Mouse (Mus musculus): ENCODE results near the gene Ccdc162. TPM values are rescaled to one million over a fixed set of nuclear protein-coding genes. Genes with fewer than 3 reads are reported as not detected.

The Ccdc162 gene
- polyA plus RNA-seq, 1 experiment from 2014 or later, result 0.36 TPM

DNA sequence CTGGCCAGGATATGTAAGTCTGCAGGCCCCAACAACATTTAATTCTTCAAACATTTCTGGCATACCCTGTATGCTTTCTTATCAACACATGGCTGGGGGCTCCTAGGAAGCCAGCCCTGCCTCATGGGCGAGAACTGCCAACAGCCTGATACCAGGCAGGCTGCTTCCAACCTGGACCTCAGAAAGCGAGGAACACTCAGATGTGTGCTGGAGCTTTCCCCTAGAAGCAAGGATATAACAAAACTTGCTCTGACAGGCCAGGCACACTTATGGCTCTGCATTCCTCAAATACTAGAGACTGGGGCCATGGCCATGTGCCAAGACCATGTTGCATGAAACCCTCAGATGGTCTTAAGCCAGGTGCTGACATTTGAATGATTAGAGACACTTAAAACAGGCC, 121.5 kb downstream of the Ccdc162 start:
- H3K9ac ChIP-seq (replicated peaks; ENCODE audit: low read length), result no peak overlapping the region
- no peaks in the 10 kb centered on the region for H3K9me3 ChIP-seq (ENCODE audit: low read length)
- no peak overlapping the region for H3K4me3 ChIP-seq (ENCODE audit: low read length)
- 63% methylated on average over 2 of the region's 2 CpGs for WGBS
- H3K4me2 ChIP-seq (replicated peaks; ENCODE audit: low read depth, low read length), result no peak overlapping the region
- H3K27me3 ChIP-seq (ENCODE audit: insufficient read depth, low read length), result no peaks in the 10 kb centered on the region
- peaks cover 8% of the 10 kb centered on the region; the same call in 1 of the 2 replicates for H3K4me1 ChIP-seq (ENCODE audit: insufficient read depth, low read length)
- no peak for ATAC-seq (ENCODE audit: low FRiP score, low TSS enrichment)
- no peaks in the 10 kb centered on the region for H3K36me3 ChIP-seq (ENCODE audit: insufficient read depth, low read length)
- H3K27ac ChIP-seq (ENCODE audit: low read length), result no peak overlapping the region

DNA sequence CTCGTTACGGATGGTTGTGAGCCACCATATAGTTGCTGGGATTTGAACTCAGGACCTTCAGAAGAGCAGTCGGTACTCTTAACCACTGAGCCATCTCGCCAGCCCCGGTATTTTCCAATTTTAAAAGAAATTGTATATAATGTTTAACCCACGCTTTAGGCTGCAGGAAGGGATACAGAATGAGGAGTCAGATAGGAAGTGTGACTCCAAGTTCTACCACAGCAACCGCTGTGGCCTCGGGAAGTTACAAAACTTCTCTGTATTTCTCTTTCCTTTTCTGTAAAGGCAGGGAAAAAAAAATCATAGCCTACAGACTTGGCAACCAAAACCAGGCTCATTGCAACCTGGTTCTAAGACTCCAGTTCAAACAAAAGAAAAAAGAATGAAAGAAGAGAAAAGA, 122.0 kb downstream of the Ccdc162 start:
- Histone ChIP-seq H3K9ac (replicated peaks; ENCODE audit: low read length) (no peak overlapping the region), H3K4me2 (replicated peaks; ENCODE audit: low read depth, low read length) (no peak overlapping the region), H3K36me3 (ENCODE audit: insufficient read depth, low read length) (no peaks in the 10 kb centered on the region), H3K4me3 (ENCODE audit: low read length) (no peak overlapping the region), H3K4me1 (ENCODE audit: insufficient read depth, low read length) (peaks cover 8% of the 10 kb centered on the region; the same call in 1 of the 2 replicates), H3K27ac (ENCODE audit: low read length) (no peak overlapping the region), H3K9me3 (ENCODE audit: low read length) (no peaks in the 10 kb centered on the region), H3K27me3 (ENCODE audit: insufficient read depth, low read length) (no peaks in the 10 kb centered on the region)
- ATAC-seq (ENCODE audit: low FRiP score, low TSS enrichment), result no peak
- 89% methylated on average over 8 of the region's 8 CpGs for WGBS

DNA sequence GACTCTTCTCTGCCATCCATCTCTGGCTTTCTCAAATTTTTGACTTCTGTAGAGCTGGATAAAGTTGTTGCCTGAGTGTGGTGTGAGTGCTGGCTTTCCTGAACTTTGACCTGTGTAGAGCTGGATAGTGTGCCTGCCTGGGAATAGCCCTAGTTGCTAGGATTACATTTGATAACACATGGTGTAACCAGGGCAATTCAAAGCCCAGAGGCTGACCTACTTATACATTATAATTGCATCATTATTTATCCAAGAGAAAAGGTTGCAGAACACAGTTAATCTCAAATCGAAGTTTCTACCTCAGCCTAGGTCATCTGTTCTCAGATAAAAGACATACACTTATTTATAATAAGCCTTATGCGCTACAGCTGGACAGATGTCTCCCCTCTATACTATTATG, 127.8 kb downstream of the Ccdc162 start:
- no peak overlapping the region for H3K4me2 ChIP-seq (replicated peaks; ENCODE audit: low read depth, low read length)
- H3K9ac ChIP-seq (replicated peaks; ENCODE audit: low read length), result no peak overlapping the region
- no peak overlapping the region for H3K27ac ChIP-seq (ENCODE audit: low read length)
- H3K27me3 ChIP-seq (ENCODE audit: insufficient read depth, low read length), result no peaks in the 10 kb centered on the region
- no peaks in the 10 kb centered on the region for H3K4me1 ChIP-seq (ENCODE audit: insufficient read depth, low read length)
- ATAC-seq (ENCODE audit: low FRiP score, low TSS enrichment), result no peak
- H3K36me3 ChIP-seq (ENCODE audit: insufficient read depth, low read length), result no peaks in the 10 kb centered on the region
- no peaks in the 10 kb centered on the region for H3K9me3 ChIP-seq (ENCODE audit: low read length)
- H3K4me3 ChIP-seq (ENCODE audit: low read length), result no peak overlapping the region
- WGBS, result 90% methylated on average over 2 of the region's 2 CpGs

DNA sequence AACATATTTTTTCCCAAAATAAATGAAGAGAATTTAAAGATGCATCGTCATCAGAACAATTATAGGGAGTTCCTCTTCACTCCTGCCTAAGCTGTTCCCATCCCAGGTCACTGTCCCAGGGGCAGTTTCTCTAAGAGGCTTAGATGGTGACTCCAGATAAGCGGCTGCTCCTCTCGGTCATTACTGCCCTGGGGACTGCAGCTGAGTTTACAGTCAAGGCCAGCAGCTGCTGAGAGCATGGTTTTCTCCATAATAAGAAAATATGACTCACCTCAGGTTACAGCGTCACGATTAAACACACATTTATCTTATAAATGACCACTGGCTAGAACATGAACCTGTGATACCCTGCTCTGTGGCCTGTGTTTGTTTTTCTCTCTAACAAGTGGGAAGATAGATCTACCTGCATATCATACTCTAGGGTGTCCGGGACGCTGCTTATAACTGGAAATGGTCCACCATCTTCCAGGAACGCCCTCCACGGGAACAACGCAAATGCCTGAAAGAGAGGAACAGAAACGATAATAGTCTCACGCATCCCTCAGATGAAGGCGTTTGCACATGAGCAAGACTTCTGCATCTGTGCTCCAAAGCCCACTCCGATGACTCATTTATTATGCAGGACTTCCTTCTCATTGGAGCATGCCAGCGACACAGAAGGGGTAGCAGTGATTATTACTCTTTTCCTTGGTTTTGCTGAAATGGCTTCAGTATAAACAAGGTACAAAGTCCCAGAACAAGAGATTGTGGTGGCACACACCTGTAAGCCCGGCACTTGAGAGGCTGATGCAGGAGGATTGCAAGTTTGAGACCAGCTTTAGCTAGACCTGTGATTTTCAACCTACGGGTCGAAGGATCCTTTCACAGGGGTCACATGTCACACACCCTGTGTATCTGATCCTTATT, 129.2 kb downstream of the Ccdc162 start:
- H3K9ac ChIP-seq (replicated peaks; ENCODE audit: low read length), result no peak overlapping the region
- no peak overlapping the region for H3K4me3 ChIP-seq (ENCODE audit: low read length)
- peaks cover 7% of the 10 kb centered on the region for H3K4me1 ChIP-seq (ENCODE audit: insufficient read depth, low read length)
- no peaks in the 10 kb centered on the region for H3K36me3 ChIP-seq (ENCODE audit: insufficient read depth, low read length)
- no peaks in the 10 kb centered on the region for H3K27me3 ChIP-seq (ENCODE audit: insufficient read depth, low read length)
- 69% methylated on average over 18 of the region's 18 CpGs for WGBS
- H3K9me3 ChIP-seq (ENCODE audit: low read length), result no peaks in the 10 kb centered on the region
- H3K27ac ChIP-seq (ENCODE audit: low read length), result no peak overlapping the region
- no peak for ATAC-seq (ENCODE audit: low FRiP score, low TSS enrichment)
- no peak overlapping the region for H3K4me2 ChIP-seq (replicated peaks; ENCODE audit: low read depth, low read length)

DNA sequence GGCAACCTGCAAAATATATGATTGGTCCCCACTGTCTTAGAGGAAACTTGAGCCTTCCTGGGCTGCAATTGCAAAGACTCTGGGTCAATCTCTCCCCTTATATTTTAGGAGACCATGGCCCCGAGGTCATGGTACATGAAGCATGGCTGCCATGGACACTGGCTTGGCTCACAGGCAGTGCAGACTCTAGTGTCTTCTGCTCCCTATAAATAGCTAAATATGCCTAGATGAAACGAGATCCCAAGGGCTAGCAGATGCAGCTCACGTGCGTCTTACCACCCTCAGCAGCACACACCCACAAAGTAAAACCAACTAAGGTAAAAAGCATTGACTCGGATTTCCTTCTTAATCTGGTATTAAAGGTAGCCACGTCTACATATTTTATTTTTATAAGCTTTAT, 133.1 kb downstream of the Ccdc162 start:
- Histone ChIP-seq H3K9ac (replicated peaks; ENCODE audit: low read length) (no peak overlapping the region), H3K4me3 (ENCODE audit: low read length) (no peak overlapping the region), H3K27ac (ENCODE audit: low read length) (peak overlapping the region; percentile 77), H3K27me3 (ENCODE audit: insufficient read depth, low read length) (no peaks in the 10 kb centered on the region), H3K9me3 (ENCODE audit: low read length) (no peaks in the 10 kb centered on the region), H3K4me1 (ENCODE audit: insufficient read depth, low read length) (peaks cover 7% of the 10 kb centered on the region), H3K36me3 (ENCODE audit: insufficient read depth, low read length) (no peaks in the 10 kb centered on the region), H3K4me2 (replicated peaks; ENCODE audit: low read depth, low read length) (no peak overlapping the region)
- 29% methylated on average over 6 of the region's 6 CpGs for WGBS
- ATAC-seq (ENCODE audit: low FRiP score, low TSS enrichment), result peak; percentile 88

DNA sequence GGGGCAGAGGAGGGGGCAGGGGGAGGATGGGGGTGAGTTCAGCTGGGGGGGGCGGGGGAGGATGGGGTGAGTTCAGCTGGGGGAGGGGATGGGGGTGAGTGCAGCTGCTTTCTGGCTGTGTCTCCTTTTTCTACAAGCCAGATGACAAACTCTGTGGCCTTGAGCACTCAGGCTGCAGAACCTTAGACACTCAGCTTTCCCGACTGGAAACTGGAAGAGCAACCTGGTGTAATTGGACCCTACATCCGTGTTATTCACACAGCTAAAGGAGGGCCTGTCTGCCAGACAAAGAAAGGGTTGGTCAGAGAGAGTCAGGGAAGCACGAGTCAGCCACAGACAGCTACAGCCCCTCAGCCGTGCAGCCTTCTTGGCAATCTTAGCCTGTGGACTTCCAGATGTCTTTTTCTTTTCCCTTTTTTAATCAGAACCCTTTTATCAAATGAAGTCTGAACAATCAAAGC, 133.5 kb downstream of the Ccdc162 start:
- Histone ChIP-seq H3K4me1 (ENCODE audit: insufficient read depth, low read length) (peaks cover 7% of the 10 kb centered on the region), H3K9ac (replicated peaks; ENCODE audit: low read length) (no peak overlapping the region), H3K27ac (ENCODE audit: low read length) (peak overlapping the region; percentile 77), H3K4me2 (replicated peaks; ENCODE audit: low read depth, low read length) (no peak overlapping the region), H3K27me3 (ENCODE audit: insufficient read depth, low read length) (no peaks in the 10 kb centered on the region), H3K9me3 (ENCODE audit: low read length) (no peaks in the 10 kb centered on the region), H3K36me3 (ENCODE audit: insufficient read depth, low read length) (no peaks in the 10 kb centered on the region), H3K4me3 (ENCODE audit: low read length) (no peak overlapping the region)
- WGBS, result 7% methylated on average over 5 of the region's 5 CpGs
- peak; percentile 89 for ATAC-seq (ENCODE audit: low FRiP score, low TSS enrichment)

DNA sequence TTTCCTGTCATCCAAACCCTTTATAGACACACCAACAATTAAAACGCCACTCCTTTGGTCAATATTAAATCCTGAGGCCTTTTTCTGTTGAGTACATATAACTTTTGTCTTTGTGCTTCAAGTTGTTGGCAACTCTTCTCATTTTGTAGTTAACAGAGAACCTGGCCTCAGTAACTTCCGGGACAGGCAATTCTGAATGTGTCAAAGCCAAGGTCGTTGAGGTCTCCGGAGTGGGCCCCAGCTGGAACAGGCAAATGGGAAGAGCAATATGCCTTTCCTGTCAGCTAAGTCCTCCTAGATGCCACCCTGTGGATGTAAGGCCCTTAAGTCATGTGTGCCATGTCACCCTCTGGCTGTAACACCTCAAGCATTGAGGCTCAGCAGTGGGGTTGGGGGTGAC, 136.0 kb downstream of the Ccdc162 start:
- Histone ChIP-seq H3K4me1 (ENCODE audit: insufficient read depth, low read length) (peaks cover 7% of the 10 kb centered on the region), H3K27ac (ENCODE audit: low read length) (no peak overlapping the region), H3K36me3 (ENCODE audit: insufficient read depth, low read length) (no peaks in the 10 kb centered on the region), H3K4me2 (replicated peaks; ENCODE audit: low read depth, low read length) (no peak overlapping the region), H3K27me3 (ENCODE audit: insufficient read depth, low read length) (no peaks in the 10 kb centered on the region), H3K9me3 (ENCODE audit: low read length) (no peaks in the 10 kb centered on the region), H3K9ac (replicated peaks; ENCODE audit: low read length) (no peak overlapping the region), H3K4me3 (ENCODE audit: low read length) (no peak overlapping the region)
- no peak for ATAC-seq (ENCODE audit: low FRiP score, low TSS enrichment)
- 62% methylated on average over 4 of the region's 4 CpGs for WGBS

DNA sequence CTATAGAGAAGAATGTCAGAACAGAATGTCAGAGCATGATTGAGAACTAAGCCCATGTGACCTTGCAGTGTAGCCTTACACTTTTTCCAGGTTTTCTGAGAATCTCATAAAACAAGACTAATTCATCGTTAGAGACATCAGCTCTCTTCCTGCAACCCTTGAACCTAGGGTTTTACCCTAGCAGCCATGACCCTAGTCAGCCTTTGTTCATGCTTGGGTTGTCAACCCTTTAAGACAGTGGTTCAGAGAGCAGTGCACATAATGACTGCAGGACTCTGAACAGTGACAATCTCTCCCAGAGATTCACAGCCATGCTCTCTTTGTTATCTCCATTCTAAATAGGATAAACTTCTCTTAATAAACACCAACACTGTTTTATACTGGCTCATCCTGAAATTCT, 137.9 kb downstream of the Ccdc162 start:
- WGBS, result 7% methylated on average over 1 of the region's 1 CpGs
- Histone ChIP-seq H3K9me3 (ENCODE audit: low read length) (no peaks in the 10 kb centered on the region), H3K36me3 (ENCODE audit: insufficient read depth, low read length) (no peaks in the 10 kb centered on the region), H3K4me2 (replicated peaks; ENCODE audit: low read depth, low read length) (no peak overlapping the region), H3K27ac (ENCODE audit: low read length) (no peak overlapping the region), H3K27me3 (ENCODE audit: insufficient read depth, low read length) (no peaks in the 10 kb centered on the region), H3K4me3 (ENCODE audit: low read length) (no peak overlapping the region), H3K9ac (replicated peaks; ENCODE audit: low read length) (no peak overlapping the region), H3K4me1 (ENCODE audit: insufficient read depth, low read length) (peaks cover 9% of the 10 kb centered on the region)
- no peak for ATAC-seq (ENCODE audit: low FRiP score, low TSS enrichment)

DNA sequence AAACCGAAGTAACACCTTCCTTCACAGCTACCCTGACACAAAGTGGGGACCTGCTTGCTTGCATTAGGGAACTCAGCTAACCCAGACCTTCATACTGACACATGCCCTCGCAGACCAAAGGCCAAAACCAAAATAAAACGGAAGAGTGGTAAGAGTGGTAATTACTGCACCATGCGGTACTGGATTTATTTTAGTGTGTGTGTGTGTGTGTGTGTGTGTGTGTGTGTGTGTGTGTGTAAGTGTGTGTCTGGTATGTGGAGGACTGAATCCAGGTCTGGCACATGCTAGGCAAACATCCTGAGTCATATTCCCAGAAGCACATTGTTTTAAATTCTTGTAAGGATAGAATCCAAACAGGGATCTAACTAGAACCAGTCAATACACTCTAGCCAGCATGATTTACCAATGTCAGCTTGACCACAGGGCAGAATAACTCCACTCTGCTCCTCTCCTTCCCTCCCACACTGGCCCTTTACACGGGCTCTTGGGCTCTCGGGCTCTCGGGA, 140.1 kb downstream of the Ccdc162 start:
- Histone ChIP-seq H3K36me3 (ENCODE audit: insufficient read depth, low read length) (no peaks in the 10 kb centered on the region), H3K27me3 (ENCODE audit: insufficient read depth, low read length) (no peaks in the 10 kb centered on the region), H3K4me1 (ENCODE audit: insufficient read depth, low read length) (peaks cover 10% of the 10 kb centered on the region), H3K27ac (ENCODE audit: low read length) (no peak overlapping the region), H3K9ac (replicated peaks; ENCODE audit: low read length) (no peak overlapping the region), H3K9me3 (ENCODE audit: low read length) (no peaks in the 10 kb centered on the region), H3K4me2 (replicated peaks; ENCODE audit: low read depth, low read length) (no peak overlapping the region), H3K4me3 (ENCODE audit: low read length) (no peak overlapping the region)
- 58% methylated on average over 7 of the region's 7 CpGs for WGBS
- no peak for ATAC-seq (ENCODE audit: low FRiP score, low TSS enrichment)
